Mouse (Mus musculus): ENCODE measurements around the gene Negr1.

Negr1 gene

DNA sequence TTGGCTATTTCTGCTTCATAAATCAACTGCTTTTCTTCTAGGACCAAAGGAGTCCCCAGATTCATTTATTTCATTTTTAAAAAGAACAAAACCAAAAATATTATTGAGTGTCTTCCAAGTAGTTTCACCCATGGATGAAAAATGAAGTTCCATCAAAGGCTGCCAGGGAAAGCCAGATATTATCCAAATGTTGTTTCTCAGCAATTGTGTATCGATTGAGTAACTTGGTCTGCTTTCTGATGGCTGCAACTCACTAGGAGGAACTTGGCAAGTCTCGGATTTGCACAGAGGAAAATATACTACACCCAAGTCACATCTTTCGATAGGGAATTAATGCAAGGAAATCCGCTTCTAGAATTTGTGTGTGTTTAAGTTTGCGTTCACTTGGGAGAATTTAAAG lies 363.5 kb downstream of the Negr1 start:
- DNase-seq: no peak

DNA sequence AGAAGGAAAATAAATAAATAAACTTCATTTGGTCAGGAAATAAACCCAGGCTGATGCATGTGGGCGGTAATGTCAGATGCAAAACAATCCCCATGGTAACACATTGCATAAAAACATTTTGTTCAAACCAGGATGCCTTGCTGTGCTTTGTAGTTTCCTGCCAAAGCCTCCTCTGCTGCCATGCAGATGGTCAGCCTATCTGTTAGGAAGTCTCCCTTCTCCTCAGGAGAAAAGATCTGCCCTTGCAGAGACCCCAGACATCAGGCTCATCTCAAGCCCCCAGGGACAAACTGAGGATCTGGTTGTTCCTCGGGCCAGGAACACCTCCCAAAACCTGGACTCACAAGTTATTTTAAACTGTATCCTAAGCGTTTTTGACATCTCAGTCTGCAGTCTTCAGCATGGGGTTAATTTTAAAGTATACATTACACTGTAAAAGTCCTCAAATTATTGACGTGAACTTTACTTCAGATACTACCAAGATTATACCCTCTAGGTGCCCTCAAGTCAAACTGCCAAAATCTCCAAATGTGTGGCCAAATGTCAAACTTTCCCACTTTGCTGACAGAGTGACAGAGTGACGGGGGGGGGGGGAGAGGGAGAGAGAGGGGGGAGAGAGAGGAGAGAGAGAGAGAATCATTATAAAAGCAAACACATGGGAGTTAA lies 366.9 kb downstream of the Negr1 start:
- peak; percentile 93 for DNase-seq

DNA sequence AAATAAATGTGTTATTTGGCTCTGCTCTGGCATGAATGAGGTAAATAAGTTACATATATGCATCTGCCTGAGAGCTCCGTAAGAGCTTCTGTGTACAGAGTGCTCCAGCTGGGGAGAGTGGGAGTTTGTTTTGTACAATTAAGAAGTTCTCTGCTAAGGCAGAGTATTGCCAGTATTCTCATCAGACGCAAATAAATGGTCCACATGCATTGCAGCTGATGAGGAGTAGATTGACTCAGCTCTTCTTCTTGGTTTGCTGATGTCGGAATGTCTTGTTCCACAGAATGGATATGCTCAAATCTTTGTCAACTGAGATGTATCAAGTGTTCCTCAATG lies 367.4 kb downstream of the Negr1 start:
- DNase-seq: no peak

- no peak for DNase-seq
Measured at GRCm38 (mm10) chr3:156929677-156930440, 368.3 kb downstream of the Negr1 start.

DNA sequence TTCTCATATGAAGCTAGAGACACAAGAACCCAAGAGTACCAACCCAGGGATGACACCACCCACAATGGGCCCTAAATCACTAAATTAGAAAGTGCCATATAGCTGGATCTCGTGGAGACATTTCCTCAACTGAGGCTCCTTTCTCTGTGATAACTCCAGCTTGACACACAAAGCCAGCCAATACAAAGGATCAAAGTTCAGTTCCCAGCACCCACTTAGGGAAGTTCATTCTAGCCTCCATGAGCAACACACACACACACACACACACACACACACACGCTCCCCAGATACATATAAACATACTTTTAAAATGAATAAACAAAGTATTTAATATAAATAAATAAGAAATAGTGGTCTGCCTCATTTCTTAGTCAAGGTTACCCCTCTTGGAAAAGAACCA lies 369.4 kb downstream of the Negr1 start:
- no peak for DNase-seq

GRCm38 (mm10) chr3:156931540-156931939 lies 369.9 kb downstream of the Negr1 start:
- DNase-seq: no peak

GRCm38 (mm10) chr3:156934778-156935290 lies 373.2 kb downstream of the Negr1 start:
- peak; percentile 89 for DNase-seq

GRCm38 (mm10) chr3:156947404-156947803 lies 385.8 kb downstream of the Negr1 start:
- no peak for DNase-seq

DNA sequence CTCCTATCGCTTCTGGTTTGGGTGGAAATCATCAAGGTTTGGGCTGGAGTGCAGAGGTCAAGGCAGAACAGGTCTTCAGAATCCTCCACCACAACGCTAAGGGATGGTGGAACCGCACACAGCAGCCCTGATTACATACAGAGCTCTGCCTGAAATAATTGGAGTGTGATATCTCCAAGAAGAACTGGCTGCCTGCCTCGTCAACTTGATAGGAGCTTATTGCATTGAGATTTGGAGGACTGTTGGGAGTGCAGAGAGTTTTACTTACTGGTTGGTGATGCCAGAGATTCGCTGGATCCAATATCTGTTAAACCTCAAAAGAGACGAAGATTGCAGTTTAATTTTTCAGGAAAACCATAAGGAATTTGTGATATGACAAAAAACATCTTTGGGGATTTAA lies 391.4 kb downstream of the Negr1 start:
- no peak for DNase-seq

DNA sequence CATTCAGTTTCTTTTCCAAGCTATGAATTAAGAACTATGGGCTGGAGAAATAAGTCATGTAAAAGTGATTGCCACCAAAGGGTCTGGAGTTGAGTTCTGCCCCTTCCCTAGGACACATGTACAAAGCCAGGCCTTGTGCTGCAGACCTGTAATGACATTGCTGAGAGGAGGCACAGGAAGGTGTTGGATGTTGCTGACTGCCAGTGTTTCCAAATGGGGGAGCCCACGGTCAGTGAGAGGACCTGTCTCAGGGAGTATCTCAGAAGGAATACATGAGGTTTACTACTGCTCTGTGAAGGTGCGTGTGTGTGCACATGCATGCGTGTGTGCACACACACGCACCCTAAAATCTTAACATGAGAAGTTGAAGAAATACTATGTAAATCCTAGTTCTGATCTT lies 393.5 kb downstream of the Negr1 start:
- DNase-seq: peak; percentile 51

GRCm38 (mm10) chr3:156958640-156959039 lies 397.0 kb downstream of the Negr1 start:
- DNase-seq: no peak

DNA sequence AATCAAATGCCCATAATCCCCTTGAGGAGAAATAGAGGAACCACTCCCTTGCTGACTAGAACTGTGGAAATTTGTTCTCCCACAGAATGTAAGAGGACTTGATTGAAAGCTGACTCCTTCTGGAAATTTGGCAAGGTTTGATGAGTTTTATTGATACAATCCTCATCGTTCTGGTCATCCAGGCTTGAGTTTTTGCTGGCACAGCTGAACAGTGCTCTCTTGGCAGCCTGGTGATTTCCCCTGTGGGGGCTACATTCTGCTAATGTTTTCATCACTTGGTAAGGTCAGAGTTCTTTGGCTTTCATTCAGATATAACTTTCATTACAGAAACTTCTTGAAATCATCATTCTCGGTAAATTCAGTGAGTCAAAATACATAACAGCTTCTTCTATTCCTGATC lies 407.2 kb downstream of the Negr1 start:
- DNase-seq: no peak

DNA sequence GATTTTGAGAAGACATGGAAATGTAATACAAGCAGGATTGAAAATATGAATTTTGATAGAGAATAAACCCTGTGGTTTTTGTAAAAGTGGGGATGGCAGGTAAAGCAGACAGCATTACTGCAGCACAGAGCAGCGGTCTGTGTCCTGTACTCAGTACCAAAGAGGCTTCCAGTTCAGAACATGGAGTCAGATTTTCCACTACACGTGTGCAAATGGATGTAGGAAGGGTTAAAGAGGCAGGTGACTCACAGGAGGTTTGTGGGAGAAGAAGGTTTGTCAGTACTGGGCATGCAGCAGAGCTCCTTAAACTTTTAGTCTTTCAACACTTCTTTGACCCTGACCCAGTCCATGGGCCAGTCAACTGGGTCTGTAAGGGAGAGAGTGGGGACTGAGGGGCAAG lies 409.5 kb downstream of the Negr1 start:
- no peak for DNase-seq

DNA sequence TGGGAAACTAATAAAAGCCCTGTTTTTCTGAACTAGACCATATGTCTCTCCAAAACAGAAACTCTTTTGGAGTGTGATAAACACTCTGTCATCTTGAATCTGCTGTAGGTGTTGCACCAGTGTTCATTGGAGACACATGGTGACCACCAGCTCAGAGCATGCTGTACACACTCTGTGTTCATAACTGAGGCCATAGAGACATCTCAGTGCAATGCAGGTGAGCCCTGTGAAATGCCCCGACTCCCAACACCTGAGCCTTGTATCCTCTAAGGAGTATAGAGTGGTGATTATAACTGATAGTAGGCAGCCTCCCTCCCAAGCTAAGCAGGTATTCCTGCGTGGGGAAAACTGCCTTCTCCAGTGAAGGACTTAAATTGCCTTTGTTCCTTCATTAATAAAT lies 415.2 kb downstream of the Negr1 start:
- no peak for DNase-seq

GRCm38 (mm10) chr3:156980042-156980716 lies 418.6 kb downstream of the Negr1 start:
- no peak for DNase-seq

- no peak for DNase-seq
Measured at GRCm38 (mm10) chr3:156982102-156982501, 420.5 kb downstream of the Negr1 start.

GRCm38 (mm10) chr3:156987113-156987512 lies 425.5 kb downstream of the Negr1 start:
- peak; percentile 82 for DNase-seq

DNA sequence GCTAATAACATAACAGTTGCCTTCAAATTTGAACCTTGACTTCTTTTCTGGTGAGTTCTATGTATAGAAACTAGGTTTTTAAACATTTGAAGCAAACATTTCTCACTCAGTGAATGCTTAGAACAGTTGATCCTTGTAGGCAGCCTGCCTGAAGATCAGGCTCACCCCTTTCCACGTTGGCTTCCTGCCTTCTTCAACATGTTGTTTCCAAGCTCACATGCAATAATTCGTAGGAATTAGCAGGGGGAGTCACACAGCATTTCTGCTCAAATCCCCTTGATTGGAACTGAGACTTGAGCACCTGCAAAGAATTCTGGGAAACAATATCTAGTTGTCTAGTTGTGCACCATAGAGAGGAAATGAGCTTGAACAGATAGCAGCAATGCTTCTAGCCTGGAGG lies 430.6 kb downstream of the Negr1 start:
- no peak for DNase-seq

GRCm38 (mm10) chr3:156992811-156993210 lies 431.2 kb downstream of the Negr1 start:
- DNase-seq: no peak

DNA sequence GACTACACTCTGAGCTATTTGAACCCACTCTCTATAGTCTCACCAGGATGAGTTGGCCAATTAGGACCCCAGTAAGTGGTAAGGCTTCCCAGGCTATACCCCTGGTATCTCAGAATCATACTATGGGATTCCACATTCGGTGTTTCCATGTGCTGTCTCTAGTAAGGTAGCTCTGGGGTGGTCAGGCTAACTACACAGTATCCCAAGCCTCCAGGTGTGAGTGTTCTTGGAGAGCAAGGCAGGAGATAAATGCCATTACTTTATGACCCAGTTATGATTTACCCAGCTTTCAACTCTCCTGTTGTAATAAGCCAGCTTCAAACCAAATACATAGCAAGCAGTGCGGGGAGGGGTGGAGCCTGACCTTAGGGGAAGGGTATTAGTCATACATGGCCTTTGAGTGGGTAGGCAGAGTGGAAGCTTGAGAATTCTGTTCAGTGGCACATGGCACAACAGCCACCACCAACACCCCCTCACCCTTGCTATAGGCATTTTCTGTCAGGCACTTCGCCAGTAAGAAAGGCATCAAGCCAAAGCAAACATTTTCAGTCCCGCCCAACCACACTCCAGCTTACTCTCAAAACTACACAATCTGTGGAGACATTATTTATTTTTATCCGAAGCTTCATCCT lies 437.7 kb downstream of the Negr1 start:
- DNase-seq: no peak

GRCm38 (mm10) chr3:157021632-157022031 lies 460.0 kb downstream of the Negr1 start:
- no peak for DNase-seq

GRCm38 (mm10) chr3:157024580-157024979 lies 463.0 kb downstream of the Negr1 start:
- no peak for DNase-seq

- no peak for DNase-seq
Measured at GRCm38 (mm10) chr3:157031513-157032142, 470.0 kb downstream of the Negr1 start.

Measured in cerebellum, adult 9-11 months (tissue).